Mouse (Mus musculus) embryonic facial prominence, embryonic 15.5 days (tissue): ENCODE measurements around the gene Cwc25. TPM values are rescaled to one million over a fixed set of nuclear protein-coding genes. Genes with fewer than 3 reads are reported as not detected.
A peak's percentile ranks its signal among the peaks of the same experiment; 100 is the strongest.
"Not testable (repeated sequence)": the region's sequence is repeated elsewhere in the genome, so short reads cannot be mapped to it uniquely, and the experiment has no call there.

ENCODE experiments used
- ATAC-seq: fragments of 200-750 bp; cut with Nextera tagmentation; 2 replicates; pipeline ENCODE4 v1.8.0; 2017; ENCODE audit warnings: low read depth, moderate TSS enrichment; ENCODE audit not compliant: insufficient number of reproducible peaks, low FRiP score, low TSS enrichment
- H3K27ac ChIP-seq: fragments of 300-500 bp; sonication (generic); replicated peaks from 2 replicates; pipeline ENCODE4 v1.5.1; 2015; ENCODE audit warnings: mild to moderate bottlenecking, inconsistent platforms
- H3K27me3 ChIP-seq: fragments of 300-500 bp; sonication (generic); 2 replicates; pipeline ENCODE4 v1.6.1; 2015; ENCODE audit warnings: inconsistent platforms
- H3K36me3 ChIP-seq: fragments of 300-500 bp; sonication (generic); 2 replicates; pipeline ENCODE4 v1.6.1; 2015; ENCODE audit warnings: mild to moderate bottlenecking, inconsistent platforms
- H3K4me1 ChIP-seq: fragments of 300-500 bp; sonication (generic); 2 replicates; pipeline ENCODE4 v1.6.1; 2015; ENCODE audit warnings: inconsistent platforms
- H3K4me2 ChIP-seq: fragments of 300-500 bp; sonication (generic); replicated peaks from 2 replicates; pipeline ENCODE4 v1.6.1; 2015; ENCODE audit warnings: mild to moderate bottlenecking, inconsistent platforms
- H3K4me3 ChIP-seq: fragments of 300-500 bp; sonication (generic); replicated peaks from 2 replicates; pipeline ENCODE4 v1.5.1; 2015; ENCODE audit warnings: mild to moderate bottlenecking, inconsistent platforms
- H3K9ac ChIP-seq: fragments of 300-500 bp; sonication (generic); 2 replicates; pipeline ENCODE4 v1.6.1; 2015; ENCODE audit warnings: inconsistent platforms
- H3K9me3 ChIP-seq: fragments of 300-500 bp; sonication (generic); replicated peaks from 2 replicates; pipeline ENCODE4 v1.6.1; 2016; ENCODE audit warnings: inconsistent platforms
- WGBS: fragments of 180-500 bp; shearing (Covaris S2); methylation state at CpG from one replicate; pipeline ENCODE4 v1.1.7; 2015; 5-methylcytosine and 5-hydroxymethylcytosine counted together
- polyA plus RNA-seq: library from polyadenylated mRNA; unstranded; fragments of >200 nt; fragmentation: Nextera tagmentation; extraction: Ambion mirVana; gene quantifications from 2 replicates; pipeline ENCODE4 v1.2.1, GENCODE M21; 2015

Cwc25 gene
- polyA plus RNA-seq, 1 experiment from 2014 or later: 20.7 TPM

DNA sequence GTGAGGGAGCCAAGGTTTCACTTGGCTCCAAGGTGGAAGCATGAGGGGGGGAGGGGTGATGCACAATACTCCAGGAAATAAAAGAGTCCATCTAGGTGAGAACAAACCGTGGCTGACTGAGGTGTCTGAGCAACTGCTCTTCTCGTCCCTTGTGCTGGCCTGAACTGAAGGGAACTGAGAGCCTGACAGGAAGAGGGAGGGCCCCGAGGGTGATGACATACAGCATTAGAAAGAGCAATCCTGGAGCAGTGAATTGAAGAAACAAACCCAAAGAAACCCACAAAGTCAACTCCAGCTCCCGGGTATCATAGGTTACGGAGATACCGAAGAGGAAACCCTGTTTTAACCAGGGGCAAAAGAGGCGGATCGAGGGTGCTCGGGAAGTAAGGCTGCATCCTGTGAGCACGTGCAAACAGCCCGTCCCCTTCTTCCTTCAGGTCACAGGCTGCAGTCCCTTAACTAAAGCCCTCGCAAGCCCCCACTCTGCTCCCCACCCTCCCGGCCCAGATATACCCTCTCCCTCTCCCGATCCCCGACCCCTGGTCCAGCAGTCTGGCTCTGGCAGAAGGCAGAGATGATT, 48.0 kb downstream of the Cwc25 start:
- no peak overlapping the region for H3K4me2 ChIP-seq
- H3K9me3 ChIP-seq: no peaks in the 10 kb centered on the region
- ATAC-seq: no peak
- H3K27ac ChIP-seq: no peak overlapping the region
- H3K4me1 ChIP-seq: 0 out of 2 replicates have a peak, but pooled peaks cover 2% of the 10 kb centered on the region
- H3K27me3 ChIP-seq: no peaks in the 10 kb centered on the region
- H3K36me3 ChIP-seq: peaks cover 79% of the 10 kb centered on the region
- WGBS: 80% methylated on average over 15 of the region's 15 CpGs
- H3K9ac ChIP-seq: no peak overlapping the region
- H3K4me3 ChIP-seq: no peak overlapping the region

- Histone ChIP-seq H3K27ac (no peak overlapping the region), H3K4me3 (no peak overlapping the region), H3K36me3 (peaks cover 78% of the 10 kb centered on the region), H3K9me3 (no peaks in the 10 kb centered on the region), H3K27me3 (no peaks in the 10 kb centered on the region), H3K4me1 (0 out of 2 replicates have a peak, but pooled peaks cover 2% of the 10 kb centered on the region), H3K9ac (no peak overlapping the region), H3K4me2 (no peak overlapping the region)
- 86% methylated on average over 26 of the region's 26 CpGs for WGBS
- ATAC-seq: no peak
Observed at GRCm38 (mm10) chr11:97717369-97718280, 48.7 kb downstream of the Cwc25 start.

DNA sequence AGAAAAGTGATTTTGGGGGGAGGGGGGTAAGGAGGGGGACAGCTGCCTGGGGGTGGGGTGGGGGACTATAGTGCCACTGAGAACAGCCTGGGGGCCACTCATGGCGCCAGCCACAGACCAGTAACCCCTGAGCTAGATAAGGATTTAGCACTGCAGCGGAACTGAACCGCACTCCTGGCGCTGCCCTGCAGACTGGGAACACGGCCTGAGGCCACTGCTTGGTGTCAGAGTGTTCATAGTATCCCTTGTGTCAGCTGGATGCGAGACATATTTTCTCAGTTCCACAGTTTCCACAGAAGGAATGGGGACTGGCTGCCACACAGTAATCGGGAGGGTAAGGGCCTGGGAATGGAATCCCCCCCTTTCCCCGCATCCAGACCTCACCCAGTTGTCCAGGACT, 50.3 kb downstream of the Cwc25 start:
- Histone ChIP-seq H3K4me2 (no peak overlapping the region), H3K27ac (no peak overlapping the region), H3K36me3 (peaks cover 77% of the 10 kb centered on the region), H3K27me3 (no peaks in the 10 kb centered on the region), H3K9me3 (no peaks in the 10 kb centered on the region), H3K4me3 (no peak overlapping the region), H3K9ac (no peak overlapping the region), H3K4me1 (0 out of 2 replicates have a peak, but pooled peaks cover 2% of the 10 kb centered on the region)
- ATAC-seq: no peak
- 85% methylated on average over 8 of the region's 8 CpGs for WGBS

DNA sequence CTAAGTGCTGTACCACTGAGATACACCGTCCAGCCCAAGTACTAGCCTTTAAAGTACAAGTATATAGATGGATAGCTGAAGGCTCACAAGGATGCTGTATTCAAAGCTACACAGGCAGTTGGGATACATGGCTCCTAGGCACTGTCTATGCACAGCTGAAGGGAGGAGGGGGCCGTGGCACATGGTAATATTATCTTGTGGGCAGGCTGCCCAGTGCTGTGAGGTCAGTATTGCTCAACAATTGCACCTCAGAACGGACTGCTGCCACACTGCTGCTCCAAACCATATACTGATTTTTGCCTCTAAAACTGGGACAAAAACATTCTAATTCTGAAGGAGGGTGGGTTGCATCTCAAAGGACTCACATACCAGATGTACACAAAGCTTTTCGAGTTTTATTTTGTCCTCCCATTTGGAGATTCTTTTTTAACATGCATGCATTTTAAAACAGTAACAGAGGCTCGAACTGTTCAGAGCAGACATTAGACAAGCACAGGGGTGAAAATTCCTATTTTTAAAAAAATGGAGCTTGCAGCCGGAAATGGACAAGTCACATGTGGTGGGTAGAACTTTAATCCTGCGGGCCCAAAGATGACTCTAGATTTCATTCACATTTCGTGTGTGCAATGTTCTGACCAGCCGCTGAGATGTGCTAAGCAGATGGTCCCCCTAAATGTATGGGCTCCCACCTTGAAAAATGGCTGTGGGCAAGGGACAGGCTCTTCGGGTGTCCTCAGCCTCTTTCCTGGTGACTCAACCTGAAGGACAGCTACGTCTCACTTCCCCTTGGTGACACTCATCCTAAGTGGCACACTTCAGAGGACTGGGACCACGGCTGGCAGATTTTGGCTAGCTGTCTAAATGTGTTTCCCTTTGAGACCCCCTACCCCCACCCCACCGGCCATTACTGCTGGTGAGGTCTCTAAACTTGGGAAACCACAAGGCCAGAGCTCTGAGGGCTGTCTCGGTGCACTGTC, 51.3 kb downstream of the Cwc25 start:
- ATAC-seq: no peak
- H3K4me3 ChIP-seq: no peak overlapping the region
- 0 out of 2 replicates have a peak, but pooled peaks cover 2% of the 10 kb centered on the region for H3K4me1 ChIP-seq
- H3K9ac ChIP-seq: no peak overlapping the region
- peaks cover 68% of the 10 kb centered on the region for H3K36me3 ChIP-seq
- no peaks in the 10 kb centered on the region for H3K9me3 ChIP-seq
- no peaks in the 10 kb centered on the region for H3K27me3 ChIP-seq
- H3K4me2 ChIP-seq: no peak overlapping the region
- 80% methylated on average over 14 of the region's 14 CpGs for WGBS
- no peak overlapping the region; the same call in 1 of the 2 replicates for H3K27ac ChIP-seq

DNA sequence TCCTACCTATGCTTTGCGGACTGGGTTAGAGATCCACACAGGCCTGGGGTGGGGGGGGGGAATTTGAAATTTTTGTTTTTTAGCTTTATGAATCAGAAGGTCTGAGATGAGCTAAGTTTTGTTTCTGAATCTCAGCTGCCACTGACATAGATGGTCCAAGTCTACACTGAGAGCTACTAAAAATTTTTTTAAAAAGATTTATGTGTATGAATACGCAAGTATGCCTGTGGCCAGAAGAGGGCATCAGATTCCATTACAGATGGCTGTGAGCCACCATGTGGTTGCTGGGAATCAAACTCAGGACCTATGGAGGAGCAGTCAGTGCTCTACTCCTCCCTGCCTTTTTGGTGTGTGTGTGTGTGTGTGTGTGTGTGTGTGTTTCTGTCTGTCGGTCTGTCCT, 52.0 kb downstream of the Cwc25 start:
- H3K27me3 ChIP-seq: no peaks in the 10 kb centered on the region
- H3K4me1 ChIP-seq: 0 out of 2 replicates have a peak, but pooled peaks cover 2% of the 10 kb centered on the region
- H3K9ac ChIP-seq: no peak overlapping the region
- H3K36me3 ChIP-seq: peaks cover 61% of the 10 kb centered on the region
- no peak overlapping the region for H3K4me3 ChIP-seq
- ATAC-seq: no peak
- H3K4me2 ChIP-seq: no peak overlapping the region
- H3K27ac ChIP-seq: no peak overlapping the region
- 95% methylated on average over 3 of the region's 3 CpGs for WGBS
- no peaks in the 10 kb centered on the region for H3K9me3 ChIP-seq

DNA sequence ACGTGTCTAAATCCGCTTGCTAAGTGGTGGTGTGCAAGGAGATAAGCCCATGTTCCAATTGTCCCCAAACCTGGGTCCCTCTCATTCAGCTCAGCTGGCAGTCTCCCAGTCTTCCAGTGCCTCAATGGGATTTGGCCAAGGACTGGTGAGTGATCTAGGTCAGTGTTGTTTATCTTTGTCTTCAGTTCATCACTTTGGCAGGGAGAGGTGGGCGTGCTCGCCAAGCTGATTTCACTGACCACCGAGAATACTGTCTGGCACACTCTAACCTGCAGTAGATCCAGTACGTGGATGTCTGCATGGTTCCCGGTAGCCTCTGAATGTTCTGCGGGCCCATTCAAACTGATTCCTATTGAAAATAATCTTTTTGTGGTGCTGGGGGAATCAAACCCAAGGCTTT, 52.5 kb downstream of the Cwc25 start:
- Histone ChIP-seq H3K9me3 (no peaks in the 10 kb centered on the region), H3K9ac (no peak overlapping the region), H3K36me3 (peaks cover 61% of the 10 kb centered on the region), H3K4me3 (no peak overlapping the region), H3K4me1 (no peaks in the 10 kb centered on the region), H3K27ac (no peak overlapping the region), H3K27me3 (no peaks in the 10 kb centered on the region), H3K4me2 (no peak overlapping the region)
- ATAC-seq: no peak
- 88% methylated on average over 8 of the region's 8 CpGs for WGBS

DNA sequence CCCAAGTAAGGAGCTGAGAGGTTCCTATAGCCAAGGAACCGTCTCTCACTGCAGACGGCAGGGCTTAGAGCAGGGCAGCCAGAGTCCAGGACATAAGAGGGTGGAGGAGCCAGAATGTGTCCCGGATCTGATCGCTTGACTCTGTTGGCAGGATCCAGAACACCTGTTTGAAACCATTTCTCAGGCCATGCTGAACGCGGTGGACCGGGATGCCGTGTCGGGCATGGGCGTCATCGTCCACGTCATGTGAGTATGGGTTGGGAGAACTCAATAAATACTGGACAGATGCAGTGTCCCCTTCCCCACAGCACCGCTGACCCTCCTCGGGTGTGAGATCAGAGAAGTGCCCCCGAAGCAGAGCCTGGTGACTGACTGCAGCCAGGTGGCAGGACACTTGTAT, 54.1 kb downstream of the Cwc25 start:
- H3K9me3 ChIP-seq: no peaks in the 10 kb centered on the region
- H3K4me3 ChIP-seq: no peak overlapping the region
- no peak overlapping the region for H3K9ac ChIP-seq
- H3K27ac ChIP-seq: no peak overlapping the region
- 90% methylated on average over 15 of the region's 15 CpGs for WGBS
- peaks cover 61% of the 10 kb centered on the region for H3K36me3 ChIP-seq
- no peak for ATAC-seq
- no peaks in the 10 kb centered on the region for H3K27me3 ChIP-seq
- H3K4me1 ChIP-seq: no peaks in the 10 kb centered on the region
- H3K4me2 ChIP-seq: no peak overlapping the region

DNA sequence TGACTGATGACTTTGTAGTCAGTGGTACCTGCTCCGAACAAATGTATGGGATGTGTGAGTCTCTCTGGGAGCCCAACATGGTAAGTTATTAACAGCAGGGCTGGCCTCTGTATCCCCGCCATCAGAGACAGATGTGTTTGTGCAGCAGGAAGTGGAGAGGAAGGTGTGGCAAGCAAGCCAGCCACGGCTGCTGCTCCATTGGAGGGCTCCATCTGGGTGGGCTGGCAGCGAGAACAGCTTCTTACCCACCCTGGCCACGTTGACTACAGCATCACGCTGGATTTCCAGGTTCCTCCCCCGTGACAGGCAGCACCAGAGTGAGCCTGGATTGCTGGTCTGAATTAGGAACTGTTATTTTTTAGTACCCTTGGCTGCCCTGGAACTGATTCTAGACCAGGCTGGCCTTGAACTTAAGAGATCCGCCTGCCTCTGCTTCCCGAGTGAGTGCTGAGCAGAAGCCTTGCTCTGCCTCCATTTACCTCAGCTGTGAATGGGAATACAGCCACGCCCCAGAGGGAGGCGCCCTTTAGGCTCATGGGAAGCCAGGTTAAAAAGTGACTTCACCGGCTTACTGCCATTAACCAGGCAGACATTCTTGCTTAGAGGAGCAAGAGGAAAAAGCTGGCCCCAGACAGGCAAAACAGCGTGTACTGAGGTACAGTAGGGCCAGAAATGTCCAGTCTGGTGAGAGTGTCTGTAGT, 55.0 kb downstream of the Cwc25 start:
- H3K4me3 ChIP-seq: no peak overlapping the region
- WGBS: 70% methylated on average over 13 of the region's 13 CpGs
- H3K4me1 ChIP-seq: no peaks in the 10 kb centered on the region
- H3K4me2 ChIP-seq: no peak overlapping the region
- H3K9me3 ChIP-seq: no peaks in the 10 kb centered on the region
- peaks cover 66% of the 10 kb centered on the region for H3K36me3 ChIP-seq
- H3K9ac ChIP-seq: no peak overlapping the region
- H3K27me3 ChIP-seq: no peaks in the 10 kb centered on the region
- H3K27ac ChIP-seq: no peak overlapping the region
- no peak for ATAC-seq

GRCm38 (mm10) chr11:97710067-97710466, 56.3 kb downstream of the Cwc25 start:
- not testable (repeated sequence) for H3K27me3 ChIP-seq, ATAC-seq, H3K9ac ChIP-seq, H3K4me2 ChIP-seq, H3K4me1 ChIP-seq, H3K4me3 ChIP-seq, H3K27ac ChIP-seq, H3K9me3 ChIP-seq
- H3K36me3 ChIP-seq: peaks cover 70% of the 10 kb centered on the region
- 84% methylated on average over 2 of the region's 2 CpGs for WGBS

GRCm38 (mm10) chr11:97703039-97703826, 63.1 kb downstream of the Cwc25 start, which contains the start of gene Psmb3:
TSS of gene Psmb3 (plus strand) at chr11:97703399.
- Histone ChIP-seq H3K4me2 (peak within 1 kb of the TSS; percentile 82), H3K9ac (peak within 1 kb of the TSS; percentile 65), H3K36me3 (peaks cover 23% of the 10 kb centered on the region), H3K27ac (peak within 1 kb of the TSS; percentile 92), H3K9me3 (no peaks in the 10 kb centered on the region), H3K27me3 (no peaks in the 10 kb centered on the region), H3K4me1 (peaks cover 32% of the 10 kb centered on the region), H3K4me3 (peak within 1 kb of the TSS; percentile 87)
- peak; percentile 92 for ATAC-seq
- WGBS: under 1% methylated on average over 35 of the region's 35 CpGs
